Mouse (Mus musculus) right cerebral cortex, postnatal 14 days (tissue): ENCODE measurements at regions not wholly inside any gene's neighbourhood (a gene's known extent, or its start where the extent isn't known, plus 50 kb on each side); places are given as distances from the start of the nearest gene placed in this dataset.
A peak's percentile ranks its signal among the peaks of the same experiment; 100 is the strongest.

Experiments used
- DNase-seq: peaks from one replicate; pipeline ENCODE4 v3.0.0; 2022

GRCm38 (mm10) chr2:27590511-27590910 is 75.6 kb downstream of the Wdr5 start:
- DNase-seq: no peak

- DNase-seq: no peak
Observed at GRCm38 (mm10) chr2:27591668-27592067, 76.7 kb downstream of the Wdr5 start.

DNA sequence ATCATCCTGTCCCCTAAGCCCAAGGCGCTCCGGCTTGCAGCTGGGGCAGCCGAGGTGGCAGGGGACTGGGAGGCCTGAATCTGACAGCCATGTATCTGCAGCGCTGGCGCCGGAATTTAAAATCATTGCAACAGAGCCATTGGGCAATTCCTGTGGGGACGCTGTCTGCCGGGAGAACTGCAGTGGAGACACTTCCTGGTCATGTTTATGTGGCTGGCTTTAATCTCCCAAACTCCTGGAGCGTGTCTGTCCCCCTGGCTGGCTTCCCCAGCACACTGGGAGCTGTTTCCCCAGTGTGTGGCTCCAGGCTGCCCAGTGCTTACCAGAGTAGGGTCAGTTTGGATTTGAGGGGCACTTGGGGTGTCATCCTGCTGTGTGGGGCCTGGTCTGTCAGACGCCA is 78.4 kb downstream of the Wdr5 start:
- no peak for DNase-seq

- no peak for DNase-seq
Observed at GRCm38 (mm10) chr2:27595251-27595650, 80.3 kb downstream of the Wdr5 start.

GRCm38 (mm10) chr2:27596217-27596616 is 80.0 kb upstream of the Rxra start:
- DNase-seq: no peak

DNA sequence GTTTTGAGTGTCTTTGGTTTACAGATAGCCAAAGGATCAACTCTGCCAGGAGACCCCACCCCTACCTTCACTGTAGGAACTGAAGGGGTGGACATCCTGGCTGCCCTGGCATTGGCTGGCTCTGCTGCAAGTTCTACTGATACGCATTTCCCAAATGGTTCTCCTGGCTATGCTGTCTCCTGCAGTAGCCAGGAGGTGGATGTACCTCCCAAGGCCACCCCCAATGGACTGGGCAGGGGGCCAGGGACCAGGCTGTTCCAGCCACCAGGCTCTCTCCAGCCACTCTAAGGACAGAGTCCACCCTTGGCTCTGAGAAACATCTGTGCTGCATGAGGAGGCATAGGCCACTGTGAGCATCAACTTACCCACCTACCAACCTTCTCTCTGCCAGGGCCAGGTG is 79.3 kb upstream of the Rxra start:
- DNase-seq: no peak

DNA sequence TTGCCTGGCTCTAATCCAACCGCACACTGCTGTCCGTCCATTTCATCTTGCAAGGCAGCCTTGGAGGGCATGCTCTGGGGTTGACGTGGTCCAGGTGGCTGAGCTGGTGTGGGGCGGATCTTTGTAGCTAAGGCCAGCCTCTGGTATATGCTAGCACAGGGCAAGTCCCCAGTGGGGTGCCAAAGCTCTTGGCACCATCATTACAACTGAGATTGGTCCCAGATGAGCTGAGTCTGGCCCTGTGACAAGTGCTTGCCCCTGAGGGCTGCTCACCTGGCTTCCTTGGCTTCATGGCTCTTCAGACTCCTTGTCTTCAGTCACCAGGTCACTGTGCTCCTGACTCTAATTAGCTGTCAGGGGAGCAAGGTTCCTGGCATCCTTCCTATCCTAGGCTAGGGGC is 78.3 kb upstream of the Rxra start:
- DNase-seq: no peak

GRCm38 (mm10) chr2:27599061-27599768 is 77.0 kb upstream of the Rxra start:
- DNase-seq: peak; percentile 60

DNA sequence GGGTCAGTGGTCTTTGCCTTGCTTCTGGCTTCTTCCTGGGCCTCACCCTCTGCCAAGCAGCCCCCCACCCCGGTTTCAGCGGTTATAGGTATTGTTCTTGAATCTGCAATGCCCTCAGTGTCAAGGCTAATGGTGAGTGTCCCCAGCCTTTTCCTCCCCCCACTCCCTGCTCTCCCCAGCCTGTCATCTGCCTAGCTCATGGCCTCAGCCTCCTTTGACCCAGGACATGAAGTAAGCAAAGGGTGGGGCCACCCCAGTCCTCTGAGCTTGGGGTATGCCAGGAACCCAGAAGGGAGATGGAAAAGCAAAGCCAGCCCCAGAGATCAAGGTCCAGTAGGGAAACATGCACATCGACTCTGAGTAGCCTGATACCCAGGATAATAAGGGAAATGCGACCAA is 76.5 kb upstream of the Rxra start:
- no peak for DNase-seq

DNA sequence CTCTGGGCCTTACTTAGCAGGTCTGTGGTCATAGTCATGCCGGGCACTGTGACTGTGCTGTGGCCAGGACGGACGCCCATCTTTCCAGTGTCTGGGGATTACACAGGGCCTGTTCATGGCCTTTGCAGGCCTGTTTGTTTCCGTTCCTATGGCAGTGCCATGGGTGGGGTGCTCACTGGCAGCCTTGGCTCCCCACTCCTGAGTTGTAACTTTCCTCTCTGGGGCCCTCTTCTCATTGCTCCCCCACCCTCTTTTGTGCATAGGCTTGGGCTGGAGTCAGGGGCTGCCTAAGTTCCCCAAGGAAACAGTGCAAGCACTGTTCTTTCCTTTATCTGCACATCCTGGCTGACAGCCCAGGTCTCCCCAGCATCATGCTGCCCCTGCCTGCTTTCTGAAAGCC is 72.9 kb upstream of the Rxra start:
- DNase-seq: no peak

- DNase-seq: no peak
Observed at GRCm38 (mm10) chr2:27604588-27604987, 71.7 kb upstream of the Rxra start.

DNA sequence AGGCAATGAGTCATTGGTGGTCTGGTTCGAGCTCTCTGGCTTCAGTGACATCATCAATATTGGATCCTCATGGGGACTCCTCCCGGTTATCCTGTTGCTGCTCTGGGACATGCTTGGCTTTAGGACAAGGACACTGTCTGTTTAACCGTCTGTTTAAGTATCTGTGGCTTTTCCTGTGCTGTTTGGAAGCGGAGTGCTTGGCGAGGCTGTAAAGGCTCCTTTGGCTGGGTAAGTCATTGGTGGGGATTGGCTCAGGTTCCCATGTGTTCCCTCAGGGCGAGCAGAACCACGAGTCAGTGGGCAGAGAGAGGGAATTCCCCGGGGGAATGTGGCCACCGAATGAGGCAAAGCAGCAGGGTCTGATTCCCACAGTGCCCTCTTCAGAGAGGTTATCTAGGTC is 69.4 kb upstream of the Rxra start:
- no peak for DNase-seq

DNA sequence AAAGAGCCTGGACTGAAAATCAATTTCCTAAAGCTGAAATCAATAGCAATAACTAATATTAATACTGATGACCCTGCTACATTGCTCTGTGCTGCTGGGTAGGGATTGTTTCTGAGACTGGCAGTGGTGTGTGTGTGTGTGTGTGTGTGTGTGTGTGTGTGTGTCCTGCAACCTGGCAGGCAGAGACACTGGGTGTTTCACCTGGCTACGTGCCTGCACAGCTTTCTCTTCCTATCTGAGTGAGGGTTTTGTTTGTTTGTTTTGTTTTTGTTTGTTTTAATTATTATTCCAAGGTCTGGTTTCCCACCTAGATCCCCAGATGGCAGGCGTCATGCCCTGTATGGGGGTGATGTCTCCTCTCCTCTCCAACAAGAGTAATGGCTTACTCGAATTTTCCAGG is 54.5 kb upstream of the Rxra start:
- no peak for DNase-seq

DNA sequence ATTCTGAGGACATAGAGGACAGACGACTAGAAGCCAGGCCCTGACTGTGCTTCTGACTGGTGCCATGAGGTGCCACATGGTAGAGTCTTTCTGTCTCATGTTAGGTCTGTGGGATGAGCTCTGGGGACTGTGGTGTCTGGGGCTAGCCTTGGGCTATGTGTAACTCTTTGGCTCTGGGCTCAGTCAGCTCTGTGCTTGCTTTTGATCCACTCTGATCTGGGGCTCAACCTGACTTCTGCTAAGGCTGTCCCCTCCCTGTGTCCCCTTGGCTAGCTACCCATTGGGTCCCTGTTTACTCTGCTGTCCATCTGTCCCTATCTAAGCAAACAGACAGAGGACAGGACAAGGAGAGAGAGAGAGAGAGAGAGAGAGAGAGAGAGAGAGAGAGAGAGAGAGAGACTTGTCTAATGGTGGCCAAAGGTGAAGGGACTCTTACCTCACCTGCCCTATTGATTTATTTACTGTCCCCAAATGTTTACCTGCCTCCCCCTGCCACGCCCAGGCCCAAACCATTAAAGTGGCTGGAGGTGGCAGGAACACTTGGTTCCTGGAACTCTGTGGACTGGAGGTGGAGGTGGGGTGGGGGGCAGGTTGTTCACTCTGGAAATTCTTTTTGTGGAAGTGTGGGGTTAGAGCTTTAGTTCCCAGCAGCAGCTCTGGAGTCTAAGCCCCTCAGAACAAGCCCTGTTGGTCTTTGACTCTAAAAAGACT is 51.4 kb upstream of the Rxra start:
- no peak for DNase-seq
